ENCODE assay signal across 10 mouse cellular contexts in genomic region chr11:101064462-101064861, GRCm38 (mm10). TPM values are rescaled to one million over a fixed set of nuclear protein-coding genes. Genes with fewer than 3 reads are reported as not detected.
DNase-seq lines count a peak whose midpoint lies in the region; ATAC-seq and TF ChIP-seq lines count a peak whose summit lies in the region.
"Had no signal": no experiment of that assay in that cellular context is flagged by ENCODE, and none has a peak within 500 bp of the region (broad histone marks: within the 10 kb centered on the region; RNA-seq: fewer than 3 reads in every experiment).

No protein-coding gene starts in this region.

- no peak for TF ChIP-seq CTCF in heart, adult 2 months (IDR thresholded peaks at IDR 0.05)
- TF ChIP-seq CTCF in small intestine, adult 2 months (IDR thresholded peaks at IDR 0.05; ENCODE audit: extremely low read depth, insufficient read length, insufficient replicate concordance, low read depth, low read length): no peak

- TF ChIP-seq POLR2A in heart, adult 2 months (IDR thresholded peaks at IDR 0.05; ENCODE audit: insufficient read depth, low read depth, low read length): no peak
- TF ChIP-seq POLR2A in small intestine, adult 2 months (IDR thresholded peaks at IDR 0.05; ENCODE audit: low read depth, low read length): no peak

- DNase-seq in heart, adult 2 months: no peak
- DNase-seq in heart, adult 11 months: no peak
- DNase-seq in intestine, embryonic 14.5 days (ENCODE audit: low spot score): no peak
- DNase-seq in gastrocnemius, postnatal 36 days: no peak
- DNase-seq in adipocyte (ENCODE audit: low spot score): no peak
- DNase-seq: cerebellum, adult 11 months; right cerebral cortex, postnatal 4 days had no signal

- no peak overlapping the region for H3K4me3 ChIP-seq in heart, adult 2 months
- H3K4me3 ChIP-seq in megakaryocyte, embryonic 14.5 days (replicated peaks): peak overlapping the region; percentile 87
- no peak overlapping the region for H3K4me3 ChIP-seq in intestine, embryonic 14.5 days (ENCODE audit: low read depth, low read length)
- H3K4me3 ChIP-seq in small intestine, adult 2 months (ENCODE audit: low read depth, low read length): no peak overlapping the region

- intact Hi-C loops in heart, adult 2 months (cut with DNase I): loop anchor here (5.0 to 10.0 kb wide), 3 partner anchors 340 to 667 kb away; partner anchors contain the start of genes Cnp and Jup
- intact Hi-C loops in gastrocnemius, postnatal 36 days (cut with DNase I): loop anchor here (10.0 kb wide), 1 partner anchor 320 kb away; no protein-coding TSS in a partner anchor

- no peak for TF ChIP-seq EP300 in heart, adult 2 months (IDR thresholded peaks at IDR 0.05; ENCODE audit: insufficient read depth, low read depth, low read length)

- no peaks in the 10 kb centered on the region for H3K9me3 ChIP-seq in megakaryocyte, embryonic 14.5 days
- no peaks in the 10 kb centered on the region for H3K9me3 ChIP-seq in intestine, embryonic 14.5 days (ENCODE audit: control insufficient read depth, low read length)

- H3K36me3 ChIP-seq in heart, adult 2 months (ENCODE audit: control insufficient read depth, insufficient read depth, low read length): peaks cover 16% of the 10 kb centered on the region; the same call in 1 of the 2 replicates
- peaks cover 58% of the 10 kb centered on the region for H3K36me3 ChIP-seq in megakaryocyte, embryonic 14.5 days (replicated peaks; ENCODE audit: low read length)
- H3K36me3 ChIP-seq in intestine, embryonic 14.5 days (ENCODE audit: control insufficient read depth, insufficient read depth, low read length): no peaks in the 10 kb centered on the region
- H3K36me3 ChIP-seq in small intestine, adult 2 months (ENCODE audit: control insufficient read depth, insufficient read depth, low read length): peaks cover 4% of the 10 kb centered on the region; the same call in 1 of the 2 replicates

- H3K9ac ChIP-seq in heart, adult 2 months (ENCODE audit: low read depth, low read length): no peak overlapping the region
- H3K9ac ChIP-seq in intestine, embryonic 14.5 days (ENCODE audit: low read length): no peak overlapping the region

- H3K79me2 ChIP-seq in heart, adult 2 months (replicated peaks; ENCODE audit: control insufficient read depth, insufficient read depth, low read length): no peaks in the 10 kb centered on the region

- WGBS in heart, adult 2 months: 37% methylated on average over 4 of the region's 4 CpGs
- 70% methylated on average over 4 of the region's 4 CpGs for WGBS in intestine, embryonic 14.5 days
- 16% methylated on average over 4 of the region's 4 CpGs for WGBS in small intestine, adult 2 months

- H3K4me2 ChIP-seq in intestine, embryonic 14.5 days (ENCODE audit: low read length): no peak overlapping the region

- ATAC-seq in megakaryocyte, adult 5-6 weeks (ENCODE audit: poor library complexity, severe bottlenecking): no peak
- ATAC-seq in intestine, embryonic 14.5 days (replicated peaks; ENCODE audit: low FRiP score, low TSS enrichment, low read depth): no peak

- H3K27me3 ChIP-seq in heart, adult 2 months (ENCODE audit: control insufficient read depth, insufficient read depth, low read length): no peaks in the 10 kb centered on the region
- H3K27me3 ChIP-seq in megakaryocyte, embryonic 14.5 days (replicated peaks): no peaks in the 10 kb centered on the region
- no peaks in the 10 kb centered on the region for H3K27me3 ChIP-seq in intestine, embryonic 14.5 days (replicated peaks; ENCODE audit: control insufficient read depth, insufficient read depth, low read length)
- H3K27me3 ChIP-seq in small intestine, adult 2 months (ENCODE audit: control insufficient read depth, insufficient read depth, low read length): no peaks in the 10 kb centered on the region

- peak overlapping the region; percentile 99 for H3K27ac ChIP-seq in heart, adult 2 months
- peak overlapping the region; percentile 94 for H3K27ac ChIP-seq in intestine, embryonic 14.5 days (ENCODE audit: low read depth)
- H3K27ac ChIP-seq in small intestine, adult 2 months (ENCODE audit: insufficient read depth, low read depth, low read length): peak overlapping the region; percentile 89

- H3K4me1 ChIP-seq in heart, adult 2 months (ENCODE audit: control insufficient read depth, insufficient read depth, low read length): peaks cover 35% of the 10 kb centered on the region
- H3K4me1 ChIP-seq in megakaryocyte, embryonic 14.5 days: peaks cover 98% of the 10 kb centered on the region
- H3K4me1 ChIP-seq in intestine, embryonic 14.5 days (replicated peaks; ENCODE audit: control insufficient read depth, insufficient read depth, low read length): peaks cover 52% of the 10 kb centered on the region
- H3K4me1 ChIP-seq in small intestine, adult 2 months (ENCODE audit: control insufficient read depth, insufficient read depth, insufficient read length, low read length): peaks cover 26% of the 10 kb centered on the region

RNA-seq across cellular contexts. Expression of gene Naglu, which starts 5.3 kb away (rescaled TPM):
- total RNA-seq in heart, adult 2 months (2021): 1 to 10 TPM; 7.4 to 8.3 TPM
- polyA plus RNA-seq in heart, adult 2 months (2012; rRNA removed): 11.0 and 14.3 TPM in 2 replicates
- 30.7 and 32.1 TPM in 2 replicates for polyA plus RNA-seq in megakaryocyte, embryonic 14.5 days (2012; ENCODE audit: insufficient read depth, low replicate concordance)
- total RNA-seq in megakaryocyte, adult 5-6 weeks (2015): 7.2 and 7.9 TPM in 2 replicates
- total RNA-seq in megakaryocyte, adult 5-6 weeks (2017): 8.9 and 9.1 TPM in 2 replicates
- polyA plus RNA-seq in intestine, embryonic 14.5 days (2014; fragmentation: Nextera tagmentation; extraction: Ambion mirVana): 11.5 and 12.7 TPM in 2 replicates
- 11.8 and 19.1 TPM in 2 replicates for polyA plus RNA-seq in small intestine, adult 2 months (2012; rRNA removed)
- total RNA-seq in gastrocnemius, postnatal 36 days (2021): 1 to 10 TPM; 3.2 to 3.5 TPM

RNA-seq across cellular contexts. Expression of gene Hsd17b1, which starts 13.7 kb away (rescaled TPM):
- total RNA-seq in heart, adult 2 months (2021): under 1 TPM; 0.47 to 0.70 TPM
- polyA plus RNA-seq in heart, adult 2 months (2012; rRNA removed): 0.32 and 0.55 TPM in 2 replicates
- 3.5 and 5.8 TPM in 2 replicates for polyA plus RNA-seq in megakaryocyte, embryonic 14.5 days (2012; ENCODE audit: insufficient read depth, low replicate concordance)
- 0.11 and 0.45 TPM in 2 replicates for total RNA-seq in megakaryocyte, adult 5-6 weeks (2015)
- total RNA-seq in megakaryocyte, adult 5-6 weeks (2017): 0.29 TPM in 1 of 2 replicates, not detected in the other
- not detected in 2 replicates for polyA plus RNA-seq in intestine, embryonic 14.5 days (2014; fragmentation: Nextera tagmentation; extraction: Ambion mirVana)
- polyA plus RNA-seq in small intestine, adult 2 months (2012; rRNA removed): 0.20 and 0.28 TPM in 2 replicates
- not detected for total RNA-seq in gastrocnemius, postnatal 36 days (2021)

RNA-seq across cellular contexts. Expression of gene Coasy, which starts 17.9 kb away (rescaled TPM):
- 10 to 100 TPM; 15.8 to 17.5 TPM for total RNA-seq in heart, adult 2 months (2021)
- 22.1 and 24.6 TPM in 2 replicates for polyA plus RNA-seq in heart, adult 2 months (2012; rRNA removed)
- polyA plus RNA-seq in megakaryocyte, embryonic 14.5 days (2012; ENCODE audit: insufficient read depth, low replicate concordance): 17.7 and 36.8 TPM in 2 replicates
- total RNA-seq in megakaryocyte, adult 5-6 weeks (2015): 10.6 and 13.1 TPM in 2 replicates
- total RNA-seq in megakaryocyte, adult 5-6 weeks (2017): 11.4 and 15.8 TPM in 2 replicates
- 39.7 and 45.5 TPM in 2 replicates for polyA plus RNA-seq in intestine, embryonic 14.5 days (2014; fragmentation: Nextera tagmentation; extraction: Ambion mirVana)
- polyA plus RNA-seq in small intestine, adult 2 months (2012; rRNA removed): 26.3 and 38.9 TPM in 2 replicates
- 1 to 10 TPM; 8.0 to 8.9 TPM for total RNA-seq in gastrocnemius, postnatal 36 days (2021)

RNA-seq across cellular contexts. Expression of gene Mlx, which starts 22.6 kb away (rescaled TPM):
- 10 to 100 TPM; 18.1 to 21.3 TPM for total RNA-seq in heart, adult 2 months (2021)
- polyA plus RNA-seq in heart, adult 2 months (2012; rRNA removed): 23.0 and 45.2 TPM in 2 replicates
- 2.8 and 12.4 TPM in 2 replicates for polyA plus RNA-seq in megakaryocyte, embryonic 14.5 days (2012; ENCODE audit: insufficient read depth, low replicate concordance)
- 62.7 and 64.8 TPM in 2 replicates for total RNA-seq in megakaryocyte, adult 5-6 weeks (2015)
- total RNA-seq in megakaryocyte, adult 5-6 weeks (2017): 79.3 and 96.0 TPM in 2 replicates
- 43.6 and 48.0 TPM in 2 replicates for polyA plus RNA-seq in intestine, embryonic 14.5 days (2014; fragmentation: Nextera tagmentation; extraction: Ambion mirVana)
- 54.1 and 100 TPM in 2 replicates for polyA plus RNA-seq in small intestine, adult 2 months (2012; rRNA removed)
- total RNA-seq in gastrocnemius, postnatal 36 days (2021): 10 to 100 TPM in 1 of 2 experiments, 1 to 10 TPM in 1; 8.8 to 12.4 TPM

RNA-seq across cellular contexts. Expression of gene Psmc3ip, which starts 30.8 kb away (rescaled TPM):
- 1 to 10 TPM; 1.6 to 2.7 TPM for total RNA-seq in heart, adult 2 months (2021)
- polyA plus RNA-seq in heart, adult 2 months (2012; rRNA removed): 1.1 and 1.3 TPM in 2 replicates
- 10.4 TPM in 1 of 2 replicates, not detected in the other for polyA plus RNA-seq in megakaryocyte, embryonic 14.5 days (2012; ENCODE audit: insufficient read depth, low replicate concordance)
- 11.5 and 14.9 TPM in 2 replicates for total RNA-seq in megakaryocyte, adult 5-6 weeks (2015)
- 21.3 and 24.1 TPM in 2 replicates for total RNA-seq in megakaryocyte, adult 5-6 weeks (2017)
- 29.1 and 38.1 TPM in 2 replicates for polyA plus RNA-seq in intestine, embryonic 14.5 days (2014; fragmentation: Nextera tagmentation; extraction: Ambion mirVana)
- polyA plus RNA-seq in small intestine, adult 2 months (2012; rRNA removed): 0.22 and 0.46 TPM in 2 replicates
- 1 to 10 TPM; 1.6 to 2.1 TPM for total RNA-seq in gastrocnemius, postnatal 36 days (2021)
